Mouse (Mus musculus): ENCODE results near the gene Pih1d1.
A peak's percentile ranks its signal among the peaks of the same experiment; 100 is the strongest.
"Not testable (repeated sequence)": the region's sequence is repeated elsewhere in the genome, so short reads cannot be mapped to it uniquely, and the experiment has no call there.

Gene Pih1d1

DNA sequence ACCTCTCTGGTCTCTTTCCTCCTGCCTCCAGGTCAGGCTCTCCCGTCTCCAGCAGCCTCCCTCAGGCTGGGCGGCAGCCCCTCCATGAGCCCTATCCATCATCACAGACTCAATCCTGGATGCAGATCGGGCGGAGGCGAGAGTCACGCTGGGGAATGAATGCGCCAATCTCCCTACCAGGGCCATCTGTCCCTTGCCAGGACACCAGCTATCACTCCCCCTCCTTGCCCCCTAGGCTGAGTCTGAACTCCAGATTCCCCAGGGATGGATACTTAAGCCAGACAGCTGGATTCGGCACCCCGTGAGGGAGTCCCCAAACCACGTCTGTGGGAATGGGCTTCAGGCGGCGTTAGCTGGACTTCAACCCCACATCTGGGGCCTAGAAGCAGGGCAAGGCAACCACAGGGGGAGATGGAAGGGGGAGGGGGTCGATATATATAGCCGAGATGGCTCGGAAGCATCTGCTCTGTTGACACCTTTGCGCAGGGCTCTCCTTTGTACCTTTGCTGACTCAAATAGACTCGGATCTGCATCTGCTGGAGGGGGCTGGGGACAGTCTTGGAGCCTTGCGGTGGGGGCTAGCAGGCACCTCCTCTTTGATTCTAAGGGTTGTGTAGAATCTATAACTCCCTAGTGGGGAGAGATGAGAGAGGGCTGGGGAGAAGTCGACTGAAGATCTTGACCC lies 13.8 kb downstream of the Pih1d1 start:
- DNase-seq (ENCODE audit: low spot score in 2 of 2) = no peak

DNA sequence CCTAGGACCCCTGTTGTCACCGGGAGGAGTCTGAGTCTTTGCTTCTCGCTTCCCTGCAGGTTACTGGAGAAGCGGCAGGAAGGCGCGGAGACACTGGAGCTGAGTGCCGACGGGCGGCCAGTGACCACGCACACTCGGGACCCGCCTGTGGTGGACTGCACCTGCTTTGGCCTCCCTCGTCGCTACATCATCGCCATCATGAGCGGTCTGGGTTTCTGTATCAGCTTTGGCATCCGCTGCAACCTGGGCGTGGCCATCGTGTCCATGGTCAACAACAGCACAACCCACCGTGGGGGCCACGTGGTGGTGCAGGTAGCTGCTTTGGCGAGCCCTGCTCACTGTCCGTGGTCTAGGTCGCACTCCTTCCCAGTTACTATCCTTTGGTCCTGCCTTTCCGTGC lies 14.6 kb downstream of the Pih1d1 start:
- DNase-seq (ENCODE audit: low spot score in 2 of 2) = no peak

DNA sequence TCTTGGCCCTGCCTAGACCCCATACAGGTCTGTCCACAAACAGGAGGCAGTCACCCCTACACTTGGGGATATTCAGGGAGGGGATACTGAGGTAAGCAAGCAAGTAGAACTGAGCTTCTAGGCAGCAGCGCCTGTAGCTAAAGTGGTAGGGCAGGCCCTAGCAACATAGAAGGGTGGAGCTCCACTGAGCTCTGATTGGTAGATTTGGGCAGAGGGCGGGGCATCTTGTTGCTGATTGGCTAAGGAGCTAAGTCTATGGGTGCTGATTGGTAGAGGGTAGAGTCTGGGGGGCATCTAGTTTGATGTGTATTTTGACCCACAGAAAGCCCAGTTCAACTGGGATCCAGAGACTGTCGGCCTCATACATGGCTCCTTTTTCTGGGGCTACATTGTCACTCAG lies 15.4 kb downstream of the Pih1d1 start:
- no peak for DNase-seq (ENCODE audit: low spot score in 2 of 2)

- DNase-seq (ENCODE audit: low spot score in 2 of 2) = no peak
Measured at GRCm38 (mm10) chr7:45172974-45173373, 18.9 kb downstream of the Pih1d1 start.

- not testable (repeated sequence) for DNase-seq (ENCODE audit: low spot score in 2 of 2)
Measured at GRCm38 (mm10) chr7:45173772-45174171, 19.7 kb downstream of the Pih1d1 start.

- DNase-seq (ENCODE audit: low spot score in 2 of 2) = no peak
Measured at GRCm38 (mm10) chr7:45174567-45175280, 20.6 kb downstream of the Pih1d1 start.

DNA sequence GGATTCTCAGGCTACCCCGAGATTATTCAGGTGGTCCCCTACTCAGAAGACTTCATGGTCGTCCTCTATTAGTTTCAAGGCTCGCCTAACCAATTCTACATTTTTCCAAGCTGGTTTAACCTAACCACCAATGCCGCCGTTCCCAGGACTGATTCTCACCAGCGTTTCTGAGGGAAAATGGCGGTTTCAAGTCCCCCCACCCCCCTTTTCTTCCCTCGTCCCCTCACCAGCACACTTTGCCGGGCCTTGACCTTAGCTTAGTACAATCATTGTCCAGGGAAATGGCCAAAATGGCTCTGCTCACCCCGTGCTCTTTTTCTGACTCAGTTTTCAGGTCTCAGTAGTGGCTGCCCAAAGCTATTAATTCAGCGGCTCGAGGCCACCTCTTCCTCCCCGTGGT lies 21.3 kb downstream of the Pih1d1 start:
- DNase-seq (ENCODE audit: low spot score in 2 of 2) = no peak

DNA sequence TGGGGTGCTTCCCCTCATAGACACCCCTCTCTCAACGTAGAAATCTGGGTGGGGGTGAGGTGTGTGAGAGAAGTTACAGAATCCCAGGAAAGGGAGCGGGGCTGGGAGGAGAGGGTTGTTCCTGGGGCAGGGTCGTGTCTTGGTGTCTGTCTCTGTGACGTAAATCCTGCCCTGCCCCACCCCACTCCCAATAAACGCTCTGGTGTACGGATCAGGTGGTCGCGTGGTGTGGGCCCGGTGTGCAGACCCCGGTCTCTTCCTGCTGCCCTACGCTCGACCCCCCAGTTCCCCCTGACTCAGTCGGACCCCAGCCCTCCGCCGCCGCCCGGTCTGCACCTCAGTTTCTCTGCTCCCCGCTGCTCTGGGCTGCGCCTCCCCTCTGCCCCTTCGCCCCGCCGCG lies 21.8 kb downstream of the Pih1d1 start:
- DNase-seq (ENCODE audit: low spot score in 2 of 2) = no peak

- DNase-seq (ENCODE audit: low spot score in 2 of 2) = no peak
Measured at GRCm38 (mm10) chr7:45176356-45176755, 22.3 kb downstream of the Pih1d1 start.

DNA sequence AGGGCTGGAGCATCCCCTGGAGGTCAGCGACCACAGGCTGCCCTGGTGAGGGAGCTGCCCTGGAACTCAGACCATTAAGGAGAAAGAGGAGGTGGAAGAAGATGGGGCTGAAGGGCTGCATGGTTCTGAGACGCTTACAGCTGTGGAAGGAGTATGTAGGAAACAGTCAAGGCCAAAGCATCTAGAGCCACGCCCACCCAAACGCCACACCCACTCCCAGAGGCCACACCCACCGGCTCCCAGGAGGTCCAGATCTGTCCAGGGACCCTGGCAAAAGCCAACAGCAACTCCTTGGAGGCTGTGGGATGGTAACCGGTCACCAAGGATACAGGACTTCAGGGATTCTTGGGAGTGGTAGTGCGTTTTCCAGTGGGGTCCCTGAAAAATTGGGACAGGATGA lies 24.4 kb downstream of the Pih1d1 start:
- no peak for DNase-seq (ENCODE audit: low spot score in 2 of 2)

GRCm38 (mm10) chr7:45179469-45179868 lies 25.4 kb downstream of the Pih1d1 start, which contains the start of gene Gfy:
Gene Gfy, minus strand, starts transcription at chr7:45179569.
- no peak for DNase-seq (ENCODE audit: low spot score in 2 of 2)

DNA sequence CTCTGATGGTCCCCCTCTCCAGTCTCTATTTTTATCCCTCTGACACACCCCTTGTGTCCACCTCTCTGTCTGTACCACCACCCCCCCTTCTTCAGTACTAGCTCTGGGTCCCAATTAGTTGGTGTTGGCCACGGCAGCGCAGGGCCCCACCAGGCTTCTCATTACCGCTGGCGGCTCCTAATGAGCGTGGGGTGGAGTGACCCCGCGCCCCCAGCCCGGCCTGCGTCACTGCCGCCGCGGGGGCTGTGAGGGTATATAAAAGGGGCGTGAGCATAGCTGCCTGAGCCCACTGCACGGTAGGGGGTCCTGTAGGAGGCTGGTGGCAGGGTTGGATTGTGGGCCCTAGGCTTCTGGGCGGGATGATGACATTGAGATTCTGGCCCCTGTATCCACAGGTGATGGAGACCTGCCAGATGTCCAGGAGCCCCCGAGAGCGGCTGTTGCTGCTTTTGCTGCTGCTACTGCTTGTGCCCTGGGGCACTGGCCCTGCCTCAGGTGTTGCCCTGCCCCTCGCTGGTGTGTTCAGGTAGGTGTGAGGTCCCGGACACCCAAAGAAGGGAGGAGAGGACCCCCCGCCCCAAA lies 26.9 kb downstream of the Pih1d1 start, which contains the start of gene Pth2:
Gene Pth2 (plus strand): TSS at position 100 of the 582 bp plus-strand sequence.
- no peak for DNase-seq (ENCODE audit: low spot score in 2 of 2)

DNA sequence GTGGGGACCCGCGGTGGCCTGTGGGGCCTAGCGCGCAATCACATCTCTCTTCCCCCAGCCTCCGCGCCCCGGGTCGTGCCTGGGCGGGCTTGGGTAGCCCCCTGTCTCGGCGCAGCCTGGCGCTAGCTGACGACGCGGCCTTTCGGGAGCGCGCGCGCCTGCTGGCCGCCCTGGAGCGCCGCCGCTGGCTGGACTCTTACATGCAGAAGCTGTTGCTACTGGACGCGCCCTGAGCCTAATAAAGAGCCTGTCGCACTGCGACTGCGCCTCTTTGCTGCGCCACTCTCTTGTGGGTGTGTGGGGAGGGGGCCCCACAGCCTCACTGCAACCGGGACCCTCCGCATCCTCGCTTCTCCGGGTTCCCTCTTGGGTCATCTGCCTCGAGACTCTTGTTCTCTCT lies 27.4 kb downstream of the Pih1d1 start:
- no peak for DNase-seq (ENCODE audit: low spot score in 2 of 2)

- peak; percentile 75 to 84 for DNase-seq (ENCODE audit: low spot score in 2 of 2)
Measured at GRCm38 (mm10) chr7:45182199-45182601, 28.1 kb downstream of the Pih1d1 start.

DNA sequence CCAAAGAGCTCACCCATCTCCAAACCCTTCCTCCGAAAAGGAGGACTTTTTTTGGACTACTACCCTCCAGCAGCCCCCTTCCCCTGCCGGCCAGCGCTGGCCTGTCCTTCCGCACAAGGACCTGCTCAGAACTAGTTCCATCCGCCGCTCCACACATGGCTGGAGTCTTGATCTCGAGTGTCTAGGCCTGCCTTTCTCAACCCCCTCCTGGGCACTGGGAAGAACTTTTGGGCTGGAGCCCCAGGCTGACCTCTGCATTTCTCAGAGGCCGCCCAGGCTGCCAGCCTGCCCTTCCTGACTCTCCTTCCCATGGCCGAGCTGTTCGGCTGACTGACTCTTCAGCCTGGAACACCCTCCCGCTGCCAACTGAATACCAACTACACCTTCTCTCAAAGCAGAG lies 28.5 kb downstream of the Pih1d1 start:
- no peak for DNase-seq (ENCODE audit: low spot score in 2 of 2)

GRCm38 (mm10) chr7:45183672-45184071 lies 29.6 kb downstream of the Pih1d1 start:
- no peak for DNase-seq (ENCODE audit: low spot score in 2 of 2)

DNA sequence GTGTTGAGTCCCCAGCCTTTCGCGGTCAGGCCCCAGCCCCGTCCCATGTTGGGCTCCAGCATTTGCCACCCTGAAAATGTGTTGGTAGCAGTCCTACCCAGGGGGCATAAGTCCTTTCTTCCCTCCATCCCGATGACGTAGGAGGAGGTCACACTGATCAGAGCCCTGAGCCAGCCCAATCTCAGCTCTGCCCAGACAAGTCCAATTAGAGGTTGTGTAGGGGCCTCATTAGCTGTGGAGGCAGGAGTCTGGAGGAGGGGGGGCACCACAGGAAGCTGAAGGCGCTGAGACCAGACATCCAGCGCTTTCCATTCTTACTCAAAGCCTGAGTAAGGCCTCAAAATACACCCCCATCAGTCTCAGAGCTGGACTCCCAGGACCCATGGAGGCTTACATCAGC lies 31.8 kb downstream of the Pih1d1 start:
- DNase-seq (ENCODE audit: low spot score in 2 of 2) = no peak

GRCm38 (mm10) chr7:45189600-45189999 lies 35.5 kb downstream of the Pih1d1 start:
- no peak for DNase-seq (ENCODE audit: low spot score in 2 of 2)

DNA sequence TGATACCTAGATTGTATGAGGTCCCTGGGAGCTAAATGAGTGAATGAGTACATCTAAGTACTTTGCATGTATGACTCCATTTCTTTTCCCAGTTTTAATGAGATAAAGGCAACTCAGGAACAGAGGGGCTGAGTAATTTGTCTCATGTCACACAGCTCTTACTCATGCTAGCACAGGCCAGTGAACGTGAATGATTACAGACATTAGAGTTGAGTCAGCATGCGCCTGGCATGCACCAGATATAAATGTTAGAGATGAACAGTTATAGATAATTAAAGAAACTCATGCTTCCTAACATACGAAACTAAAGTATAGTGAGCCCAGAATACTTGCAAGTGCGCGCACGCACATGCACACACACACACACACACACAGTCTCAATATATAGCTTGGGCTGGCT lies 36.1 kb downstream of the Pih1d1 start:
- DNase-seq (ENCODE audit: low spot score in 2 of 2) = no peak

- no peak for DNase-seq (ENCODE audit: low spot score in 2 of 2)
Measured at GRCm38 (mm10) chr7:45191161-45191560, 37.1 kb downstream of the Pih1d1 start.

GRCm38 (mm10) chr7:45191803-45192363 lies 37.8 kb downstream of the Pih1d1 start:
- DNase-seq (ENCODE audit: low spot score in 2 of 2) = no peak

GRCm38 (mm10) chr7:45192585-45193310 lies 38.6 kb downstream of the Pih1d1 start:
- DNase-seq (ENCODE audit: low spot score in 2 of 2) = no peak

Data from urinary bladder, postnatal 4 days (tissue).